Mouse (Mus musculus): ENCODE results near the gene Lhx2. TPM values are rescaled to one million over a fixed set of nuclear protein-coding genes. Genes with fewer than 3 reads are reported as not detected.
A peak's percentile ranks its signal among the peaks of the same experiment; 100 is the strongest.

Lhx2 gene
- polyA plus RNA-seq, 1 experiment from 2014 or later: 102 TPM

DNA sequence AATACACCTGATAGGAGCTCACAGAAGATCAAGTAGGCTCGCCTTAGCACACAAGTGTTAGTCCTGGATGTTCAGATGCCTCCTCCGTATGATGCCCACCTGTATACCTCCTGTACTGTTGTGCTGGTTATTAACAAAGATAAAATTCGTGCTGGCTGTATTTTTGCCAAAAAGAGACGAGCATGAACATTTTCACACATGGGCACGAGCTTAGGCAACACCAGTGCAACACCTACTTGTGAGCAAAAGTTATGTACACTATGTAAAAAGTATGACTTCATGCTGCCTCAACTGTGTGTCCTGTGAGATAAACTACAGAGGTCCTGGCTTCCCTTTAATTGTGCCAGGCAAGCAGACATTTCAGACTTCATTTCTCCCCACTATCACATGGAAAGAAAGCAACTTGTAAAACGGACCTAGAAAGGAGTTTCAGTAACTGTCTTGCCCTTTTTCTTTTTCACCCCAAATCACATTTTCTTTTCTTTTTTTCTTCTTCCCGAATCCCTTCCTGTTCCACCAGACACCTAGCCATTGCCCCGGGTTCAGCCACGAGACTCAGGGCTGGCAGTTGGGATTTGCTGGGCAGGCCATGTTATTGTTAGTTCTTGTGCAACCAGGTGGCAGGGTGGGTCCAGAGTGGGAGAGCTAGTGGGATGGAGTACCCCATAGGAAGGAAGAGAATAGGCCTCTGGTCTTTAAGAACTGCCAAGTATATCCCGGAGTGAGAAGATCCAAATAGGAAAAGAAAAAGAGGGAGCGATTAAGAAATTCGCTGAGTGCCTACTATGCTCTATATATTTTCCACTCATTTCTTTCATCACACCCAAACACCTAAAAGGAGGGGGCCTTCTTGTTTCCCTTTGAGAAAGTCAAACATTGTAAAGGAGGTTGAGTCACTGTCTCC is 10.6 kb downstream of the Lhx2 start:
- H3K27ac ChIP-seq (ENCODE audit: low read depth, low read length): peak overlapping the region; percentile 98
- H3K27me3 ChIP-seq (replicated peaks; ENCODE audit: control insufficient read depth, insufficient read depth, low read length): peaks cover 13% of the 10 kb centered on the region
- peaks cover 17% of the 10 kb centered on the region for H3K36me3 ChIP-seq (ENCODE audit: control insufficient read depth, insufficient read depth, low read length)
- H3K9ac ChIP-seq (ENCODE audit: low read length): peak overlapping the region; percentile 99
- H3K4me1 ChIP-seq (ENCODE audit: control insufficient read depth, insufficient read depth, low read length): peaks cover 26% of the 10 kb centered on the region
- DNase-seq (ENCODE audit: low spot score): no peak
- no peaks in the 10 kb centered on the region for H3K9me3 ChIP-seq (replicated peaks; ENCODE audit: control insufficient read depth, low read length)
- H3K4me2 ChIP-seq (ENCODE audit: low read length): peak overlapping the region; percentile 91
- peak overlapping the region; percentile 90 for H3K4me3 ChIP-seq (ENCODE audit: low read depth, low read length)
- ATAC-seq: no peak
- WGBS: 15% methylated on average over 12 of the region's 12 CpGs

DNA sequence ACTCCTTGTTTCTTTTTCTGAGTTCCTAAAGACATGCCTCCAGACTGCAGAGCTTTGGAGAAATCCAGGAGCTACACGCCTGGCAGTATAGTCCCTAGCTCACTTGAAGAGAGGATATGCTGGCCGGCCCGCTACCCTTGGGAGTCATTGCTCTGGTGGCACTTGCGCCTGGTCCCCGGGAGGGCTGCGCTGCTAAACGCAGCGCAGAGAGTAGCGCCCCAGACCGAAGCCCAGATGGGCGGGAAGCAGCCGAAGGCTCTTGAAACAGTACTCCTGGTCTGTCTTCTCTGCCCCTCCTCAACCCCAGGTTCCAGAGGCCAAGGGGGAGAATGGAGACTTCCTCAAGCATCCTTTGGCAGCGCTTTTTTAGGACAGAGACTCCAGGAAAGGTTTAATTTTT is 11.3 kb downstream of the Lhx2 start:
- H3K4me3 ChIP-seq (ENCODE audit: low read depth, low read length): peak overlapping the region; percentile 90
- DNase-seq (ENCODE audit: low spot score) (no peak), ATAC-seq (peak; percentile 29)
- H3K4me1 ChIP-seq (ENCODE audit: control insufficient read depth, insufficient read depth, low read length): peaks cover 21% of the 10 kb centered on the region
- no peaks in the 10 kb centered on the region for H3K9me3 ChIP-seq (replicated peaks; ENCODE audit: control insufficient read depth, low read length)
- peak overlapping the region; percentile 98 for H3K27ac ChIP-seq (ENCODE audit: low read depth, low read length)
- H3K36me3 ChIP-seq (ENCODE audit: control insufficient read depth, insufficient read depth, low read length): peaks cover 20% of the 10 kb centered on the region
- H3K9ac ChIP-seq (ENCODE audit: low read length): peak overlapping the region; percentile 99
- peak overlapping the region; percentile 91 for H3K4me2 ChIP-seq (ENCODE audit: low read length)
- peaks cover 6% of the 10 kb centered on the region for H3K27me3 ChIP-seq (replicated peaks; ENCODE audit: control insufficient read depth, insufficient read depth, low read length)
- under 1% methylated on average over 13 of the region's 13 CpGs for WGBS

DNA sequence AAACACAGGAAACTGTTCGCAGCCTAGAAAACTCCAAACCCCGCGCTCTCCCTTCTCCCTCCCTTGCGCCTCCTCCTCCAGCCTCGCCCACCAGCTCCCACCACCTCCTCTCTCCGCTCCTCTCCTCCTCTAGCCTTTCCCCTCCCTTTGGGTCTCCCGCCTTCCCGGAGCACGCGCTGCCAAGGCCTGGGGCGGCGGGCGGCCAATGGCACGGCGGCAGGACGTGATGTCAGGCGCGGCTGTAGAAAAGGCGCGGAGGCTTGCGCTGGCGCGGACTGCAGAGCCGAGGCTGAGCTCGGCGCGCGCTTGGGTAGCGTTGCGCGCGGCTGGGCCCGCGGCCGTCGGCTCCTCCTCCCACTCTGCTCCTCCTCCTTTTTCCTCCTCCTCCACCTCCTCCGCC is 11.7 kb downstream of the Lhx2 start:
- Histone ChIP-seq H3K9ac (ENCODE audit: low read length) (peak overlapping the region; percentile 99), H3K9me3 (replicated peaks; ENCODE audit: control insufficient read depth, low read length) (no peaks in the 10 kb centered on the region), H3K27me3 (replicated peaks; ENCODE audit: control insufficient read depth, insufficient read depth, low read length) (peaks cover 5% of the 10 kb centered on the region; the same call in 1 of the 2 replicates), H3K4me1 (ENCODE audit: control insufficient read depth, insufficient read depth, low read length) (peaks cover 21% of the 10 kb centered on the region), H3K4me2 (ENCODE audit: low read length) (peak overlapping the region; percentile 91), H3K4me3 (ENCODE audit: low read depth, low read length) (peak overlapping the region; percentile 90), H3K27ac (ENCODE audit: low read depth, low read length) (peak overlapping the region; percentile 98), H3K36me3 (ENCODE audit: control insufficient read depth, insufficient read depth, low read length) (peaks cover 20% of the 10 kb centered on the region)
- DNase-seq (ENCODE audit: low spot score) (peak; percentile 98), ATAC-seq (peak; percentile 89)
- WGBS: under 1% methylated on average over 34 of the region's 37 CpGs

DNA sequence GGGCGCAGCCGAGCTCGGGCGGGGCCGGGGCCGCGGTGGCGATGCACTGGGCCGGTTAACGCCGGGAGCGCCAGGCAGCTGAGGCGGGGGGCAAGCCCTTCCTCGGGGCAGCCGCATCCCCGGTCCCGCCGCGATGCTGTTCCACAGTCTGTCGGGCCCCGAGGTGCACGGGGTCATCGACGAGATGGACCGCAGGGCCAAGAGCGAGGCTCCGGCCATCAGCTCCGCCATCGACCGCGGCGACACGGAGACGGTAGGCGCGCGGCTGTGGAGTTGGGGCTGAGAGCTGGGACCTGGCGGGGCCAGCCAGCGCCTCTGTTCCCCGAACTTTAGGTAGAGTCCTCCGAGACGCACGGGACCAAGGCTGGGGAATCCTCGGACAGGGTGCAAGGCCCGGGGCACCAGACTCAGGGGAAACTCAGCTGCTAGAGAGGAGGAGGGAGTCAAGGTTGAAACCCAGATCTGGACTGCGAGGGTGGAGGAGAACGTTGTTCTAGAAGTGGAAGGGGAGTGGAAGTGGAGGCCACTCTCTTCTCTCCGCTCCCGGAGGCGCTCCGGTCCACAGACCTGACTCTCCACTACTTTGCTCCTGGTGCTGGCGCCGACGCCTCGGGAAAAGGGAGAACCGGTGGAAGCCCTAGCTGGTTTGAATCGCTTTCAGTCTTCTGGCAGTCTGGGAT is 12.7 kb downstream of the Lhx2 start:
- ATAC-seq (no peak), DNase-seq (ENCODE audit: low spot score) (no peak)
- peaks cover 3% of the 10 kb centered on the region; the same call in 1 of the 2 replicates for H3K27me3 ChIP-seq (replicated peaks; ENCODE audit: control insufficient read depth, insufficient read depth, low read length)
- peaks cover 30% of the 10 kb centered on the region for H3K36me3 ChIP-seq (ENCODE audit: control insufficient read depth, insufficient read depth, low read length)
- peaks cover 19% of the 10 kb centered on the region for H3K4me1 ChIP-seq (ENCODE audit: control insufficient read depth, insufficient read depth, low read length)
- H3K9ac ChIP-seq (ENCODE audit: low read length): peak overlapping the region; percentile 99
- H3K27ac ChIP-seq (ENCODE audit: low read depth, low read length): peak overlapping the region; percentile 98
- WGBS: under 1% methylated on average over 56 of the region's 57 CpGs
- H3K4me3 ChIP-seq (ENCODE audit: low read depth, low read length): peak overlapping the region; percentile 90
- H3K9me3 ChIP-seq (replicated peaks; ENCODE audit: control insufficient read depth, low read length): no peaks in the 10 kb centered on the region
- peak overlapping the region; percentile 91 for H3K4me2 ChIP-seq (ENCODE audit: low read length)

DNA sequence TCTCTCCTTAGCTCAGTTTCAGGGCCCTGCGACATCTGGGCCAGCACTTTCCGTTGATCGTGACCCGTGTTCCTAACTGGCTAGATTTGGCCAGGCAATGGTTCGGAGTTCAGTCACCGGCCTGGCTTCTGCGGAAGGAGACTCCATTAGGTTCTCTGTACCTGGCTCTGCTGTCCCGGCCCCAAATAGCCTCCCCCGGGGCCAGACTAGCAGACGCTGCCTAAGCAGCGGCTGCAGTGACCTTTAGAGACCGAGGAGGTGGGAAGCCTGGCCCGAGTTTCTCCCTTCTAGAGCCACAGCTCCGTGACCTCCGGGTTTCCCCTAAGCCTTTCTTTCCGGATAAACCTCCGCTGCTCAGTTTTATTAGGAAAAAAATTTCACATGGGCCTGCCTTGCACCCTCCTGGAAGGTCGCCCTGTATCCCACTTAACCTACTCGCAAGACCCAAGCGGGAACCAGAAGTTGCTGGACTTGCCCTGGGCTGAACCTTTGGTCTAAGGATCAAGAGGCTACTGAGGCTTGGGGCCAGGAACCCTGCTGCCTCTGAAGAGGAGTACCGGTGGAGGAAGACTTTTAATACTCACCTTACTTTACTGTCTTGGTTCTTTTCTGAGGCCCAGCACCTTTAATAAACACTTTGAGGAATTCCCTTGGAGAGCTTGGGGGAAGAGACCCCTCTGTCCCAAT is 13.4 kb downstream of the Lhx2 start:
- ATAC-seq: no peak
- under 1% methylated on average over 21 of the region's 21 CpGs for WGBS
- Histone ChIP-seq H3K27ac (ENCODE audit: low read depth, low read length) (peak overlapping the region; percentile 98), H3K4me2 (ENCODE audit: low read length) (peak overlapping the region; percentile 91), H3K27me3 (replicated peaks; ENCODE audit: control insufficient read depth, insufficient read depth, low read length) (peaks cover 2% of the 10 kb centered on the region; the same call in 1 of the 2 replicates), H3K9ac (ENCODE audit: low read length) (peak overlapping the region; percentile 99), H3K4me1 (ENCODE audit: control insufficient read depth, insufficient read depth, low read length) (peaks cover 19% of the 10 kb centered on the region), H3K36me3 (ENCODE audit: control insufficient read depth, insufficient read depth, low read length) (peaks cover 30% of the 10 kb centered on the region), H3K4me3 (ENCODE audit: low read depth, low read length) (peak overlapping the region; percentile 90), H3K9me3 (replicated peaks; ENCODE audit: control insufficient read depth, low read length) (no peaks in the 10 kb centered on the region)
- no peak for DNase-seq (ENCODE audit: low spot score)

DNA sequence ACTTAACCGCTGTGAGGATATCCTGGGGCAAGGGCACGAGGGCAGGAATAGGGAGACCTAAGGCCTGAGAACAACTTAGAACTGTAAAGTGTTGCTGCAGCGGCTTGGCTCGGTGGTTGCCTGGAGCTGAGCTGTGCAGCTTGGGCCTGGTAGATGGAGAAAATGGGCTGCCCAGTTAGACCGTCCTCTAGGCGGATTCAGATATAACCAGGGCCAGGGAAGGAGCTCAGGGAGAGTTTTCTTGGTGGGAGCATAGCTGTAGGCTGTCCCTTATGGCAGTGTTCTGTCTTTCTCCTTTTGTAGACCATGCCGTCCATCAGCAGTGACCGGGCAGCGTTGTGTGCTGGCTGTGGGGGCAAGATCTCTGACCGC is 13.9 kb downstream of the Lhx2 start:
- Histone ChIP-seq H3K9me3 (replicated peaks; ENCODE audit: control insufficient read depth, low read length) (no peaks in the 10 kb centered on the region), H3K4me1 (ENCODE audit: control insufficient read depth, insufficient read depth, low read length) (peaks cover 22% of the 10 kb centered on the region), H3K4me2 (ENCODE audit: low read length) (peak overlapping the region; percentile 91), H3K4me3 (ENCODE audit: low read depth, low read length) (peak overlapping the region; percentile 90), H3K9ac (ENCODE audit: low read length) (peak overlapping the region; percentile 99), H3K27me3 (replicated peaks; ENCODE audit: control insufficient read depth, insufficient read depth, low read length) (peaks cover 2% of the 10 kb centered on the region; the same call in 1 of the 2 replicates), H3K36me3 (ENCODE audit: control insufficient read depth, insufficient read depth, low read length) (peaks cover 30% of the 10 kb centered on the region), H3K27ac (ENCODE audit: low read depth, low read length) (peak overlapping the region; percentile 98)
- ATAC-seq (no peak), DNase-seq (ENCODE audit: low spot score) (no peak)
- WGBS: 3% methylated on average over 10 of the region's 10 CpGs

DNA sequence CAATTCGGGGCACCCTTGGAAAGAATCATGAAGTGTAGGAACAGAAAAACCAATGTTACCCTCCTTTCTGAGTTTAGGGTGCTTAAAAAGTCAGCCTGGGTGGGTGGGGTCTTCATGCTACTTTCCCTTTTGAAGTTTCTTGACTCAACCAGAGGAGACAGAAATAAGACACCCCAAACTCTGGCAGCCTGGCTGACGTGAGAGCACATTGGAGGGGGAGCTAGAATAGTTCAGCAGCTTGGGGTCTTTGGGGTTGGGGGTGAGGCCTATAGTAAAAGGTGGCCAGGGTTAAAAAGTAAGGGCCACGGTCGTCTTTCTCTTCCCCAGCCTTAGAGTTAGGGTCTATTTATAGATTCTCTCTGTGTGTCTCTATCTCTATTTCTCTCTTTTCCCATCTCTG is 14.6 kb downstream of the Lhx2 start:
- 3% methylated on average over 4 of the region's 4 CpGs for WGBS
- Histone ChIP-seq H3K27me3 (replicated peaks; ENCODE audit: control insufficient read depth, insufficient read depth, low read length) (peaks cover 2% of the 10 kb centered on the region; the same call in 1 of the 2 replicates), H3K4me3 (ENCODE audit: low read depth, low read length) (peak overlapping the region; percentile 90), H3K4me2 (ENCODE audit: low read length) (peak overlapping the region; percentile 91), H3K4me1 (ENCODE audit: control insufficient read depth, insufficient read depth, low read length) (peaks cover 24% of the 10 kb centered on the region), H3K36me3 (ENCODE audit: control insufficient read depth, insufficient read depth, low read length) (peaks cover 30% of the 10 kb centered on the region), H3K9me3 (replicated peaks; ENCODE audit: control insufficient read depth, low read length) (no peaks in the 10 kb centered on the region), H3K9ac (ENCODE audit: low read length) (peak overlapping the region; percentile 99), H3K27ac (ENCODE audit: low read depth, low read length) (peak overlapping the region; percentile 98)
- DNase-seq (ENCODE audit: low spot score) (no peak), ATAC-seq (no peak)

DNA sequence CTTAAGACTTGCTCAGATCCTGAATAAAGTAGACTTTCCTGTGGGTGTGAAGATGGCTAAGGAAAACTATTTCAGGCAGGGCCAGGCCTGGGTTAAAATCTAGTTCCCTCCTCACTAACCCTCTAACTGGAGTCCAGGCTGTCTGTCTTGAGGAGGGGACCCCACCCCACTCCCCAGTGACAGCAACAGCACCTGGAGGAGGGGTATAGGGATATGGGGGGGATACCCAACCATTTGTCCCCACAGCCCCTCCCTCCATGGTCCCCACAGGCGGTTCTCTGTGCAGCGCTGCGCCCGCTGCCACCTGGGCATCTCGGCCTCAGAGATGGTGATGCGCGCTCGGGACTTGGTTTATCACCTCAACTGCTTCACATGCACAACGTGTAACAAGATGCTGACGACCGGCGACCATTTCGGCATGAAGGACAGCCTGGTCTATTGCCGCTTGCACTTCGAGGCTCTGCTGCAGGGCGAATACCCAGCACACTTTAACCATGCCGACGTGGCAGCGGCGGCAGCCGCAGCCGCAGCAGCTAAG is 15.2 kb downstream of the Lhx2 start:
- peaks cover 2% of the 10 kb centered on the region; the same call in 1 of the 2 replicates for H3K27me3 ChIP-seq (replicated peaks; ENCODE audit: control insufficient read depth, insufficient read depth, low read length)

More for the DNA sequence above, 15.2 kb downstream of the Lhx2 start:
- peaks cover 28% of the 10 kb centered on the region for H3K4me1 ChIP-seq (ENCODE audit: control insufficient read depth, insufficient read depth, low read length)
- no peak for ATAC-seq
- no peak for DNase-seq (ENCODE audit: low spot score)
- H3K27ac ChIP-seq (ENCODE audit: low read depth, low read length): peak overlapping the region; percentile 98
- peaks cover 30% of the 10 kb centered on the region for H3K36me3 ChIP-seq (ENCODE audit: control insufficient read depth, insufficient read depth, low read length)
- H3K4me2 ChIP-seq (ENCODE audit: low read length): peak overlapping the region; percentile 91
- H3K4me3 ChIP-seq (ENCODE audit: low read depth, low read length): peak overlapping the region; percentile 90
- H3K9ac ChIP-seq (ENCODE audit: low read length): peak overlapping the region; percentile 99
- H3K9me3 ChIP-seq (replicated peaks; ENCODE audit: control insufficient read depth, low read length): no peaks in the 10 kb centered on the region
- WGBS: under 1% methylated on average over 22 of the region's 22 CpGs

All from forebrain, embryonic 14.5 days (tissue).